13 mouse cellular contexts compared by ENCODE assay signal in the genomic region with DNA sequence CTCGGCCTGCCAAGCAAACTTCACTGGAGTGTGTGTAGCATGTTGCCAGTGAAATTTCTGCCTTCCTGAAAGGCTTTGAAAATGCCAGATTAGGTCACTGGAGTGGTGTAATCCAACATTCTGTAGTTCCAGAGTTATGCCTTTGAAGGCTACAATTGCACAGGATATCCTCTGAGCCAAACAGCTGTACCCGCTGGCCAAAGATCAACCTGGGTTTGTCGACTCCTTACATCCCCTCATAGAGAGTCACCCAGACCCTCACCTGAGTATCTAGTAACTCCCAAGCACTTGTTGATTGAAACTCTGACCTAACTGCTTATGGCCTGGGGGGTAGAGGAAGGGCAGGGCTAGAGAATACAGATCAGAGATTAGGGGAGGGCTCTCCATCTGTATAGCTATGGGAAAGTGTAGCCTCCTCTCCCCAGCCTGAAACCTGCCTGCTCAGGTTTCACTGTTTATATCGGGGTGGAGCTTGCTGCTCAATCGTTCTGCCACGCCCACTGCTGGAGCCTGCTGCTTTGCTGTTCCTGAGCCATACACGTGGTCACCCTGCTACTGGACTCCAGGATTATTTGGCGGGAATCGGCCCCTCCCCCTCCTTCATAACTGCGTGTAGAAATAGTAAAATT. TPM values are rescaled to one million over a fixed set of nuclear protein-coding genes. Genes with fewer than 3 reads are reported as not detected.
DNase-seq lines count a peak whose midpoint lies in the region; ATAC-seq and TF ChIP-seq lines count a peak whose summit lies in the region.
"Had no signal": no experiment of that assay in that cellular context is flagged by ENCODE, and none has a peak within 500 bp of the region (broad histone marks: within the 10 kb centered on the region; RNA-seq: fewer than 3 reads in every experiment).

No protein-coding gene starts in this region.

- H3K27ac ChIP-seq in forebrain, embryonic 16.5 days (ENCODE audit: low read length) = no peak overlapping the region
- H3K27ac ChIP-seq in forebrain, embryonic 12.5 days = no peak overlapping the region
- no peak overlapping the region for H3K27ac ChIP-seq in lung, postnatal 0 days (ENCODE audit: low read length)
- no peak overlapping the region for H3K27ac ChIP-seq in intestine, postnatal 0 days (ENCODE audit: low read depth, low read length)
- H3K27ac ChIP-seq in stomach, embryonic 15.5 days = no peak overlapping the region
- H3K27ac ChIP-seq in forebrain, embryonic 10.5 days = no peak overlapping the region
- H3K27ac ChIP-seq: hindbrain, embryonic 15.5 days; limb, embryonic 13.5 days had no signal

- WGBS in forebrain, embryonic 16.5 days = 69% methylated on average over 10 of the region's 10 CpGs
- WGBS in forebrain, embryonic 12.5 days = 71% methylated on average over 10 of the region's 10 CpGs
- WGBS in lung, postnatal 0 days = 53% methylated on average over 10 of the region's 10 CpGs
- 60% methylated on average over 10 of the region's 10 CpGs for WGBS in intestine, postnatal 0 days
- 47% methylated on average over 10 of the region's 10 CpGs for WGBS in stomach, embryonic 15.5 days
- 63% methylated on average over 10 of the region's 10 CpGs for WGBS in forebrain, embryonic 10.5 days

- no peak overlapping the region for H3K9ac ChIP-seq in forebrain, embryonic 16.5 days (replicated peaks; ENCODE audit: low read depth, low read length)
- H3K9ac ChIP-seq in forebrain, embryonic 12.5 days = no peak overlapping the region
- no peak overlapping the region for H3K9ac ChIP-seq in lung, postnatal 0 days (replicated peaks; ENCODE audit: low read depth)
- H3K9ac ChIP-seq in intestine, postnatal 0 days (ENCODE audit: low read depth, low read length) = no peak overlapping the region
- no peak overlapping the region for H3K9ac ChIP-seq in stomach, embryonic 15.5 days
- H3K9ac ChIP-seq: hindbrain, embryonic 15.5 days; limb, embryonic 13.5 days had no signal

- H3K4me2 ChIP-seq in forebrain, embryonic 16.5 days (ENCODE audit: low read length) = no peak overlapping the region
- no peak overlapping the region for H3K4me2 ChIP-seq in forebrain, embryonic 12.5 days
- no peak overlapping the region for H3K4me2 ChIP-seq in lung, postnatal 0 days (replicated peaks; ENCODE audit: low read depth, low read length)
- H3K4me2 ChIP-seq in intestine, postnatal 0 days (replicated peaks; ENCODE audit: low read depth) = no peak overlapping the region
- 0 out of 2 replicates have a peak overlapping the region, but pooled peaks have one; percentile 2 for H3K4me2 ChIP-seq in stomach, embryonic 15.5 days
- H3K4me2 ChIP-seq: hindbrain, embryonic 15.5 days; limb, embryonic 13.5 days had no signal

- H3K4me1 ChIP-seq in forebrain, embryonic 16.5 days (replicated peaks; ENCODE audit: control insufficient read depth, insufficient read depth, low read length) = no peaks in the 10 kb centered on the region; the same call in 1 of the 2 replicates
- H3K4me1 ChIP-seq in forebrain, embryonic 12.5 days = peaks cover 2% of the 10 kb centered on the region
- peaks cover under 1% of the 10 kb centered on the region; the same call in 1 of the 2 replicates for H3K4me1 ChIP-seq in lung, postnatal 0 days (ENCODE audit: insufficient read depth, low read depth, low read length)
- no peaks in the 10 kb centered on the region for H3K4me1 ChIP-seq in intestine, postnatal 0 days (replicated peaks; ENCODE audit: control insufficient read depth, insufficient read depth, low read length)
- H3K4me1 ChIP-seq in stomach, embryonic 15.5 days = no peaks in the 10 kb centered on the region
- peaks cover 1% of the 10 kb centered on the region; the same call in 1 of the 2 replicates for H3K4me1 ChIP-seq in forebrain, embryonic 10.5 days
- H3K4me1 ChIP-seq: limb, embryonic 13.5 days had no signal

- H3K27me3 ChIP-seq in forebrain, embryonic 16.5 days (replicated peaks; ENCODE audit: control insufficient read depth, insufficient read depth, low read length) = no peaks in the 10 kb centered on the region
- no peaks in the 10 kb centered on the region for H3K27me3 ChIP-seq in forebrain, embryonic 12.5 days
- no peaks in the 10 kb centered on the region for H3K27me3 ChIP-seq in lung, postnatal 0 days (replicated peaks; ENCODE audit: insufficient read depth, low read length)
- H3K27me3 ChIP-seq in intestine, postnatal 0 days (replicated peaks; ENCODE audit: control insufficient read depth, insufficient read depth, low read length) = no peaks in the 10 kb centered on the region
- no peaks in the 10 kb centered on the region for H3K27me3 ChIP-seq in stomach, embryonic 15.5 days (replicated peaks)
- no peaks in the 10 kb centered on the region for H3K27me3 ChIP-seq in forebrain, embryonic 10.5 days (ENCODE audit: poor library complexity, severe bottlenecking)
- H3K27me3 ChIP-seq: hindbrain, embryonic 15.5 days; limb, embryonic 13.5 days; Patski had no signal

- 0 out of 2 replicates have a peak, but pooled peaks have one; percentile 31 for ATAC-seq in forebrain, embryonic 16.5 days
- no peak for ATAC-seq in forebrain, embryonic 12.5 days (ENCODE audit: low FRiP score)
- ATAC-seq in lung, postnatal 0 days = peak; percentile 26; the same call in 1 of the 2 replicates
- ATAC-seq in intestine, postnatal 0 days = 0 out of 2 replicates have a peak, but pooled peaks have one; percentile 16
- peak; percentile 47; the same call in 1 of the 2 replicates for ATAC-seq in stomach, embryonic 15.5 days (ENCODE audit: insufficient read depth, low FRiP score, low read depth)
- ATAC-seq: Patski had no signal

- no peak overlapping the region for H3K4me3 ChIP-seq in forebrain, embryonic 16.5 days (replicated peaks; ENCODE audit: low read length)
- H3K4me3 ChIP-seq in forebrain, embryonic 12.5 days (replicated peaks) = no peak overlapping the region
- H3K4me3 ChIP-seq in lung, postnatal 0 days (ENCODE audit: low read depth, low read length) = no peak overlapping the region
- H3K4me3 ChIP-seq in intestine, postnatal 0 days (ENCODE audit: low read depth, low read length) = no peak overlapping the region
- no peak overlapping the region for H3K4me3 ChIP-seq in stomach, embryonic 15.5 days (replicated peaks)
- H3K4me3 ChIP-seq in forebrain, embryonic 10.5 days = no peak overlapping the region
- H3K4me3 ChIP-seq: hindbrain, embryonic 15.5 days; limb, embryonic 13.5 days had no signal

- peaks cover 3% of the 10 kb centered on the region; the same call in 1 of the 2 replicates for H3K9me3 ChIP-seq in forebrain, embryonic 16.5 days (ENCODE audit: control insufficient read depth, low read length)
- H3K9me3 ChIP-seq in forebrain, embryonic 12.5 days = peaks cover 4% of the 10 kb centered on the region; the same call in 1 of the 2 replicates
- no peaks in the 10 kb centered on the region for H3K9me3 ChIP-seq in lung, postnatal 0 days (ENCODE audit: low read length)
- H3K9me3 ChIP-seq in intestine, postnatal 0 days (ENCODE audit: control insufficient read depth) = no peaks in the 10 kb centered on the region
- H3K9me3 ChIP-seq in stomach, embryonic 15.5 days = no peaks in the 10 kb centered on the region
- peaks cover 5% of the 10 kb centered on the region; the same call in 1 of the 2 replicates for H3K9me3 ChIP-seq in forebrain, embryonic 10.5 days
- H3K9me3 ChIP-seq: hindbrain, embryonic 15.5 days had no signal

- H3K36me3 ChIP-seq in forebrain, embryonic 16.5 days (ENCODE audit: control insufficient read depth, insufficient read depth) = no peaks in the 10 kb centered on the region
- no peaks in the 10 kb centered on the region for H3K36me3 ChIP-seq in forebrain, embryonic 12.5 days (replicated peaks)
- no peaks in the 10 kb centered on the region for H3K36me3 ChIP-seq in lung, postnatal 0 days (ENCODE audit: insufficient read depth, low read length)
- H3K36me3 ChIP-seq in intestine, postnatal 0 days (ENCODE audit: control insufficient read depth, insufficient read depth) = no peaks in the 10 kb centered on the region
- H3K36me3 ChIP-seq in stomach, embryonic 15.5 days = no peaks in the 10 kb centered on the region
- no peaks in the 10 kb centered on the region for H3K36me3 ChIP-seq in forebrain, embryonic 10.5 days (replicated peaks)
- H3K36me3 ChIP-seq: hindbrain, embryonic 15.5 days; limb, embryonic 13.5 days had no signal

- no peak for TF ChIP-seq EP300 in lung, postnatal 0 days (IDR thresholded peaks at IDR 0.05)

- no peak for TF ChIP-seq CTCF in lung, postnatal 0 days (IDR thresholded peaks at IDR 0.05)
- no peak for TF ChIP-seq CTCF in intestine, postnatal 0 days (IDR thresholded peaks at IDR 0.05; ENCODE audit: low read depth)

- no peak for DNase-seq in lung, postnatal 0 days (ENCODE audit: low spot score)
- no peak for DNase-seq in lung, postnatal 25 days (ENCODE audit: low spot score)
- DNase-seq in forebrain, embryonic 10.5 days (ENCODE audit: extremely low spot score, low spot score) = no peak
- DNase-seq in left cerebral cortex, postnatal 25 days (ENCODE audit: low spot score in 2 of 2) = no peak
- DNase-seq: cerebellum, adult 18-20 months; heart, adult 18-20 months had no signal

- intact Hi-C loops in left cerebral cortex, postnatal 25 days (cut with DNase I) = no loop called here

RNA-seq across cellular contexts. Expression of a gene that starts 6.1 kb away (rescaled TPM):
- 420 and 463 TPM in 2 replicates for polyA plus RNA-seq in forebrain, embryonic 16.5 days (2015; fragmentation: Nextera tagmentation; extraction: Ambion mirVana)
- 434 and 459 TPM in 2 replicates for polyA plus RNA-seq in forebrain, embryonic 12.5 days (2016; fragmentation: Nextera tagmentation; extraction: Ambion mirVana)
- polyA plus RNA-seq in lung, postnatal 0 days (2015; fragmentation: Nextera tagmentation; extraction: Ambion mirVana) = 322 and 323 TPM in 2 replicates
- 450 and 460 TPM in 2 replicates for polyA plus RNA-seq in intestine, postnatal 0 days (2015; fragmentation: Nextera tagmentation; extraction: Ambion mirVana)
- 402 and 410 TPM in 2 replicates for polyA plus RNA-seq in stomach, embryonic 15.5 days (2015; fragmentation: Nextera tagmentation; extraction: Ambion mirVana)
- polyA plus RNA-seq in forebrain, embryonic 10.5 days (2016; fragmentation: Nextera tagmentation; extraction: Ambion mirVana) = 431 and 471 TPM in 2 replicates
- total RNA-seq in left cerebral cortex, postnatal 25 days (2021) = 100 to 1,000 TPM; 276 to 301 TPM
